Mouse (Mus musculus) heart, embryonic 15.5 days (tissue): ENCODE measurements around the gene M1ap. TPM values are rescaled to one million over a fixed set of nuclear protein-coding genes. Genes with fewer than 3 reads are reported as not detected.

Experiments used
- ATAC-seq: fragments of 200-750 bp; cut with Nextera tagmentation; replicated peaks from 2 replicates; pipeline ENCODE4 v1.8.0; 2017; ENCODE audit warnings: low read depth, moderate TSS enrichment; ENCODE audit not compliant: insufficient number of reproducible peaks, insufficient read depth, low FRiP score
- H3K27ac ChIP-seq: fragments of 300-500 bp; sonication (generic); 2 replicates; pipeline ENCODE4 v1.5.1; 2015; ENCODE audit warnings: mild to moderate bottlenecking, inconsistent platforms
- H3K27me3 ChIP-seq: fragments of 300-500 bp; sonication (generic); 2 replicates; pipeline ENCODE4 v1.6.1; 2015; ENCODE audit warnings: inconsistent platforms
- H3K36me3 ChIP-seq: fragments of 300-500 bp; sonication (generic); 2 replicates; pipeline ENCODE4 v1.6.1; 2015; ENCODE audit warnings: mild to moderate bottlenecking, inconsistent platforms
- H3K4me1 ChIP-seq: fragments of 300-500 bp; sonication (generic); replicated peaks from 2 replicates; pipeline ENCODE4 v1.6.1; 2015; ENCODE audit warnings: inconsistent platforms
- H3K4me2 ChIP-seq: fragments of 300-500 bp; sonication (generic); 2 replicates; pipeline ENCODE4 v1.6.1; 2015; ENCODE audit warnings: inconsistent platforms, mild to moderate bottlenecking, moderate library complexity
- H3K4me3 ChIP-seq: fragments of 300-500 bp; sonication (generic); 2 replicates; pipeline ENCODE4 v1.5.1; 2015; ENCODE audit warnings: mild to moderate bottlenecking, inconsistent platforms
- H3K9ac ChIP-seq: fragments of 300-500 bp; sonication (generic); 2 replicates; pipeline ENCODE4 v1.6.1; 2015; ENCODE audit warnings: mild to moderate bottlenecking, inconsistent platforms
- H3K9me3 ChIP-seq: fragments of 300-500 bp; sonication (generic); replicated peaks from 2 replicates; pipeline ENCODE4 v1.6.1; 2016; ENCODE audit warnings: inconsistent platforms
- WGBS: fragments of 180-500 bp; shearing (Covaris S2); methylation state at CpG from one replicate; pipeline ENCODE4 v1.1.7; 2015; ENCODE audit warnings: mixed read lengths; 5-methylcytosine and 5-hydroxymethylcytosine counted together
- polyA plus RNA-seq: library from polyadenylated mRNA; unstranded; fragments of >200 nt; fragmentation: Nextera tagmentation; extraction: Ambion mirVana; gene quantifications from 2 replicates; pipeline ENCODE4 v1.2.1, GENCODE M21; 2015

M1ap gene
- polyA plus RNA-seq, 1 experiment from 2014 or later: 0.57 TPM

DNA sequence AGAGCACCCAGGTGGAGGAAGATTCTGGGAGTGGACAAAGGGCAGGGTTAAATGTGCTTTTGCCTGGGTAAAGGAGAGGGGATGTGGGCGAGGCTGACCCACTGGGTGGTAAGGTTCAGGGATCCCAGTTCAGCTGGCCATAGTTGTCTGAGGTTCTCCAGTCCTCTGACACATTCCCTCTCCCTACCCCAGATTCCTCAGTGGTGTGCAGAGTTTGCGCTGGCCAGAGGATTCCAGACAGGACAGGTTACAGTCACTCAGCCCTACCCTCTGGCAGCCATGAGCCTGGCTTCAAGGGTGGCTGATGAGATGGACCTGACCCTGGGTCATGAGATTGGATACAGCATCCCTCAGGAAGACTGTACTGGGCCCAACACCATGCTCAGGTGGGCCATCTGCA is 112.0 kb downstream of the M1ap start:
- 82% methylated on average over 2 of the region's 2 CpGs for WGBS
- Histone ChIP-seq H3K4me3 (no peak overlapping the region), H3K36me3 (peaks cover 9% of the 10 kb centered on the region), H3K27me3 (peaks cover 42% of the 10 kb centered on the region), H3K9me3 (no peaks in the 10 kb centered on the region), H3K4me1 (peaks cover 12% of the 10 kb centered on the region), H3K9ac (no peak overlapping the region), H3K27ac (no peak overlapping the region), H3K4me2 (no peak overlapping the region)
- ATAC-seq: no peak

DNA sequence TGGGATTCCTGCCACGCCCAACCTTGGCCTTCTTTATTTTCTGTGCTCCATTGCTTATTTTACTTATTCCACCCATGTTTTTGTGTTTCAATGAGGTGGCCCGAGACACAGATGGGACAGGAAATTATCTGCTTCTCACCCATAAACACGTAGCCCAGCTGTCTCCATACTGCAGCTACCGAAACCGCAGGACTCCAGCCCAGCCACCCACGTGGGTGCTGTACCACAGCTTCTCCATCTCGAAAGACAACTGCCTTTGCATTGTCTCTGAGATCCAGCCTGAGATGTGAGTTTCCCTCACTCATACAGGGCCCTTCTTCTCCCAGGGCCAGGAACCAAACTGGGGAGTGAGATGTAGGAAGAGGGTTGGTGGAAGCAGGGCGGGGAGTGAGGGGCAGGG is 119.3 kb downstream of the M1ap start:
- no peak for ATAC-seq
- H3K27ac ChIP-seq: no peak overlapping the region
- H3K27me3 ChIP-seq: peaks cover 100% of the 10 kb centered on the region
- no peaks in the 10 kb centered on the region for H3K36me3 ChIP-seq
- no peaks in the 10 kb centered on the region for H3K9me3 ChIP-seq
- 38% methylated on average over 8 of the region's 8 CpGs for WGBS
- no peak overlapping the region for H3K4me3 ChIP-seq
- peaks cover 26% of the 10 kb centered on the region for H3K4me1 ChIP-seq
- H3K4me2 ChIP-seq: no peak overlapping the region
- H3K9ac ChIP-seq: no peak overlapping the region

DNA sequence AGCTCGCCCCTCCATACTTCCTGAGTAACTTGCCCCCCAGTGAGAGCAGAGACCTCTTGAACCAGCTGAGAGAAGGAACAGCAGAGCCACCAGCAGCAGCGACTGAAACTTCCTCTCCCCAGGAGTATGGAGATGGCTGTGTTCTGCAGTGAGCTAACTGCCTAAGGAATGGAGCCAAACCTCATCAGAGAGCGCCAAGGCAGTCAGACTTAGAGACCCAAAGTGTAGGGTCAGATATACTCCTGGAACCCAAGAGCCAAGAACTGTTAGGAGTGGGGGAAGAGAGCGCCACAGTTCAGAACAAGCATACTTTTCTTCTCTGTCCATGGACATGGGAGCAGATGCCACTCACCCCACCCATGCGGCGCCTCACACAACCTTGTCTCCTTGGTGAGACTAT is 119.7 kb downstream of the M1ap start:
- ATAC-seq: no peak
- H3K4me3 ChIP-seq: no peak overlapping the region
- H3K4me1 ChIP-seq: peaks cover 30% of the 10 kb centered on the region
- 28% methylated on average over 6 of the region's 6 CpGs for WGBS
- no peak overlapping the region for H3K9ac ChIP-seq
- no peak overlapping the region for H3K27ac ChIP-seq
- H3K27me3 ChIP-seq: peaks cover 100% of the 10 kb centered on the region
- no peaks in the 10 kb centered on the region for H3K36me3 ChIP-seq
- no peak overlapping the region for H3K4me2 ChIP-seq
- no peaks in the 10 kb centered on the region for H3K9me3 ChIP-seq

DNA sequence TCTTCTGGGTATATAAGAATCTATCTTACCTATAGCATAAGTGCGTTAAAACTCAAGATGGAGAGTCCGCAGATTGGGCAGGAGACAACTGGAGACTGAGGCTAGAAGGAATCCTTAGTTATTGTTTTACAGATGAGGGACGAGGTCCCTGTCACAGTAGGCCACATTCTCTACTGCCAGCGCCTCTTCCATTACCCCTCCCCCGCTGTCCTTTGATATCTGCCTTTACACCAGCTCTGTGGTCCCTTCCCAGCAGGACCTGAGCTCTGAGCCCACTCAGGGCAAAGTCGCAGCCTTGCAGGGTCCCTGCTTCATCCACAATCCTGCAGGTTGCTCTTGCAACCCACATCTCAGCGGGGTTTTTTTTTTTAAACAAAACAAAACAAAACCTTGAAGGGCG is 121.5 kb downstream of the M1ap start:
- H3K4me1 ChIP-seq: peaks cover 30% of the 10 kb centered on the region
- H3K4me3 ChIP-seq: peak overlapping the region; percentile 37
- no peak overlapping the region for H3K27ac ChIP-seq
- no peaks in the 10 kb centered on the region for H3K9me3 ChIP-seq
- 0 out of 2 replicates have a peak overlapping the region, but pooled peaks have one; percentile 2 for H3K9ac ChIP-seq
- H3K27me3 ChIP-seq: peaks cover 99% of the 10 kb centered on the region
- no peak for ATAC-seq
- no peaks in the 10 kb centered on the region for H3K36me3 ChIP-seq
- H3K4me2 ChIP-seq: peak overlapping the region; percentile 57
- WGBS: 12% methylated on average over 8 of the region's 8 CpGs

DNA sequence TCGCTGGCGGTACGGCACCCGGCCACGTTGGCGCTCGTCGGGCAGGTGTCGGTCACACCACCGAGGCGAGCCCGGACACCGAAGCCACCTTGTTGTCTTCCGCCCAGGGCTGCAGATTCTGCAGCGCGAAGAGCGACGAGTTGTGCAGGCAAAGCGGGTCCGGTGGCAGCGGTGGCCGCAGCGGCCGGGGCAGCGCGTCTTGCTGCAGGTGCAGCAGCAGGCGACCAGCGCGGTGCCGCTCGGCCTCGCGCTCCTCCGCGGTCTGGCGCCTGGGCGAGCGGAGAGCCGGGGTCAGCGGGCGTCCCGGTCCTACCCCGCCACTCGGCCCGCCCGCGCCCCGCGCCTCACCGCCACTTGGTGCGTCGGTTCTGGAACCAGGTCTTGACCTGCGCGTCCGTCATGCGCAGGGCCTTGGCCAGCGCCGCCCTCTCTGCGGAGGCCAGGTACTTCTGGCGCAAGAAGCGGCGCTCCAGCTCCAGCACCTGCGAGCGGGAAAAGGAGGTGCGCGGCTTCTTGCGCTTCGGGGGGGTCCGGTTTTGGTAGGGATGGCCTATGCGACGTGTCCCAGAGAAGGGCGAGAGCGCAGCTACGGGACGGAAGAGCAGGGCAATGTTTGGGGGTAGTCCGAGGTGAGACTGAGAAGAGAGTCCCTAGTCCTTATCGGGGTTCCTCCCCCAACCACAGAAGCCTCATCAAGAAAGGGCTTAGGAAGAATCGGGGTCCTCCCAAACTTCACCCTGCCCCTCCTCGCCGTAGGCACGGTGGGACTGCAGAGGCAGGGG is 122.2 kb downstream of the M1ap start:
- H3K9me3 ChIP-seq: no peaks in the 10 kb centered on the region
- H3K4me3 ChIP-seq: peak overlapping the region; percentile 37
- WGBS: under 1% methylated on average over 81 of the region's 81 CpGs
- peaks cover 30% of the 10 kb centered on the region for H3K4me1 ChIP-seq
- no peak overlapping the region for H3K27ac ChIP-seq
- ATAC-seq: no peak
- H3K4me2 ChIP-seq: peak overlapping the region; percentile 57
- 0 out of 2 replicates have a peak overlapping the region, but pooled peaks have one; percentile 2 for H3K9ac ChIP-seq
- H3K27me3 ChIP-seq: peaks cover 99% of the 10 kb centered on the region
- no peaks in the 10 kb centered on the region for H3K36me3 ChIP-seq

DNA sequence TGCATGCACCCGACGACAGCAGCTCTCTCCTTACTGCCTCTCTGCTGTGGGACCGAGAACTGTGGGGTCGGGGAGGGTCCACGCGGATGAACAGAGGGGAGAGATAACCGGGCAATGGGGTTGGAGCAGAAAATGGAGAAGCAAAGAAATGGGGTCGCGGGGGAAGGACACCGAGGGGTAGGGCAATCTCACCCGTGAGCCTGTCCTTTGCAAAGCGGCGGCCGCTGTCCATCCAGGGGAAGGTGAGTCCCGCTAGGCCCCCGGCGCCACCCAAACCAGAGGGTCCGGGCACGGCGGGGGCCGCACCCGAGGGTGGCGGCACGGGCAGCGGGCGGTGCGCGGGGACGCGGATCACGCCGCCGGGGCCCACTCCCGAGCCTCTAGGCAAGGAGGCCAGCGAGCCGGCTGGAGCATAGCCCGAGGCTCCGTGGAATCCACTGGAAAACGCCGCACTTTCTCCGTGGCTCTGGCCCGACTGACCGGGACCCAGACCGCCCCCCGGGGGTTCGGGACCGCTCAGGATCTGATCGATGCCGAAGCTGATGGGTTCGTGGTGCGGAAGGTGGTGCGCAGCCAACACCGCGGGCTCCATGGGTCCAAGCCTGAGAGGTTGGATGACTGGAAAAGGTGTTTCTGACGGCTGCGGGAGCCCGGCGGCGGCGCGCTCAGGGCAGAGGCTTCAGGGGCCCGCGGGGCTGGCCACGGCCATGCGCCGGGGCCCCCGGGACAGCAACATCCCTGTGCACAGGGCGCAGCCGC is 123.0 kb downstream of the M1ap start:
- Histone ChIP-seq H3K27me3 (peaks cover 99% of the 10 kb centered on the region), H3K4me3 (peak overlapping the region; percentile 37), H3K4me1 (peaks cover 30% of the 10 kb centered on the region), H3K27ac (no peak overlapping the region), H3K9ac (0 out of 2 replicates have a peak overlapping the region, but pooled peaks have one; percentile 14), H3K9me3 (no peaks in the 10 kb centered on the region), H3K36me3 (no peaks in the 10 kb centered on the region), H3K4me2 (peak overlapping the region; percentile 45)
- peak; percentile 44; the same call in 1 of the 2 replicates for ATAC-seq
- 1% methylated on average over 69 of the region's 69 CpGs for WGBS

DNA sequence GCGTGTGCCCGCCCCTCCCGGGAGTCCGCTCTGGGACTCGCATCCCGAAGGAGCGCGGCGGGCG is 123.4 kb downstream of the M1ap start, which contains the start of gene Tlx2:
Gene Tlx2 (minus strand): TSS at position 47 of the 64 bp plus-strand sequence.
- ATAC-seq: no peak
- H3K9me3 ChIP-seq: no peaks in the 10 kb centered on the region
- 2% methylated on average over 8 of the region's 10 CpGs for WGBS

DNA sequence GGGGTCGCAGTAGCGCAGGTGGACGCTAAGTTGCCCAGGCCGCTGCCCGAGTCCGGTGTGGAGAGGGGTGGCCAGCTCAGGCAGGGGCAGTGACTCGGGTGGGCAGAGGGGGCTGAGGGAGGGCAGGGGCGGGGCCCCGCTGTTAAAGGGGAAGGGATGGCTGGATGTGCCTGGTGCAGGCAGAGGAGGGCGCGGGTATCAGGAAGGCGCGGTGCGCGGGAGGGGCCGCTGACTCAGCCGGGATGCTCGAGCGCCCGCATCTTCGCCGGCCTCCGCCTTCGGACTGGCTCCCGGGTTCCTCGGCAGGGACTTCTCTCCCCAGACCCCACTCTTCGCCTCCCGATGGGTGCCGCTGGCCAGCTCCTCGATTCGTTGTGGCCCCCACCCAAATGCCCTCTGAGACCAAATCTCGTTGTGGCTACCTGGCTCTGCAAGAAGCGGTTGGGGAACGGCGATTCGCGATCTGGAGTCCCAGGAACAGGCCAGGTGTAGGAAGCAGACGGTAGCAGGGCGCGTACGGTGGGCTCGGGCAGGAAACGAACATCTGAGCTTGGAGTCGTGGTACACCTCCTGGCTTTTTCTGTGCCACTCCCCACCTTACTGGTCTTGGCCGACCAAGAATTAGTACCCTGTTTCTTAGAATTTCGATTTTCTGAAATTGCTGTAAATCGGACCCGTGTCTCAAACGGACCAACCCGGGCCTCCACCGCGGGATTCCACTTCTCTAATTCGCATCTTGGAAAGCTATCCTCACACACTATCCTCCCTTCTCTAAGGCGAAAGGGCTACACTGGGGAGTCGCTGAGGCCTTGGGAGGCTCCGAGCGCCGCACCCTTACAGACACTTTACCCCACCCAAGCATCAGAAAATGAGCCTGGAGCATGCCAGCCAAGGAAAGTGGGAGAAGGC is 123.9 kb downstream of the M1ap start:
- no peak; the same call in 1 of the 2 replicates for ATAC-seq
- Histone ChIP-seq H3K9ac (no peak overlapping the region), H3K9me3 (no peaks in the 10 kb centered on the region), H3K36me3 (no peaks in the 10 kb centered on the region), H3K4me2 (peak overlapping the region; percentile 45), H3K4me3 (peak overlapping the region; percentile 37), H3K4me1 (peaks cover 30% of the 10 kb centered on the region), H3K27me3 (peaks cover 99% of the 10 kb centered on the region), H3K27ac (no peak overlapping the region)
- 1% methylated on average over 55 of the region's 58 CpGs for WGBS

More for the DNA sequence above, 123.4 kb downstream of the M1ap start, which contains the start of gene Tlx2:
- Histone ChIP-seq H3K4me1 (peaks cover 30% of the 10 kb centered on the region), H3K9ac (0 out of 2 replicates have a peak within 1 kb of the TSS, but pooled peaks have one; percentile 14), H3K4me3 (peak within 1 kb of the TSS; percentile 37), H3K27me3 (peaks cover 99% of the 10 kb centered on the region), H3K36me3 (no peaks in the 10 kb centered on the region), H3K4me2 (peak within 1 kb of the TSS; percentile 57), H3K27ac (no peak within 1 kb of the TSS)

DNA sequence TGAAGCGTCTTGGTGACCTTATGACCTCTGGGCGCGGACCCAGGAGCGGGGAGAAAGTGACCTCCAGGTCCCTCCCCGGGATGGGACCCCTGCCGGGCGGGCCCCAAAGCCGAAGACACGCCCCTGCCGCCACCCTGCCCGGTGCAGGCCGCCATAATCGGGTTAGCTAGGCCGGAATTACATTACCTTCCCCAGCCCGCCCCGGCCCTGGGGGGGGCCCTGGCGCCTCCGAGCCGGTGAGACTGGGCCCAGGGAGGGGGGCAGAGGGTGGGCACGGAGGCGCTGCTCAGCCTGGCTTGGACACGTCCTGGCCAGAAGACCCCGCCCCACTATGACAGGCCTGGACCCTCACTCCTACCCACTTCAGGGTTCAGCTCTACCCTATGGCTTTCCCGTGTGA is 124.5 kb downstream of the M1ap start:
- Histone ChIP-seq H3K9me3 (no peaks in the 10 kb centered on the region), H3K27me3 (peaks cover 99% of the 10 kb centered on the region), H3K4me3 (peak overlapping the region; percentile 10; the same call in 1 of the 2 replicates), H3K36me3 (no peaks in the 10 kb centered on the region), H3K4me2 (no peak overlapping the region), H3K27ac (no peak overlapping the region), H3K9ac (no peak overlapping the region), H3K4me1 (peaks cover 30% of the 10 kb centered on the region)
- 3% methylated on average over 22 of the region's 24 CpGs for WGBS
- peak; percentile 61; the same call in 1 of the 2 replicates for ATAC-seq

DNA sequence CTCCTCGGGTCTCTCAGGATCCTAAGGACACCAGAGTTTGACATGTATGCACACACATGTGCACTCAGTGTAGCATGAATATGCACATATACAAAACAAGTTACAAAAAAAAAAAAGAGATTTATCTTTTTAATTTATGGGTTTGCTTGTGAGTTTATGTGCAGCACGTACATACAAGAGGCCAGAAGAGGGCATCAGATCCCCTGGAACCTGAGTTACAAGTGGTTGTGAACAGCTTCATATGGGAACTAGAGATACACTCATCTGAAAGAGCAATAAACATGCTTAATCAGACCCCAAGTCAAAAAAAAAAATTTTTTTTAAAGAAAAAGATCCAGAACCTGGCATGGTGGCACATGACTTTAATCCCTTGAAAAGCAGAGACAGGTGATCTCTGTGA is 128.3 kb downstream of the M1ap start:
- 8% methylated on average over 2 of the region's 2 CpGs for WGBS

More for the DNA sequence above, 128.3 kb downstream of the M1ap start:
- Histone ChIP-seq H3K27ac (no peak overlapping the region), H3K4me2 (no peak overlapping the region), H3K36me3 (no peaks in the 10 kb centered on the region), H3K4me1 (peaks cover 26% of the 10 kb centered on the region), H3K27me3 (peaks cover 74% of the 10 kb centered on the region), H3K9me3 (no peaks in the 10 kb centered on the region), H3K9ac (no peak overlapping the region), H3K4me3 (no peak overlapping the region)
- ATAC-seq: no peak
